Mouse (Mus musculus): Measurements from ENCODE around the gene Psmc1. TPM values are rescaled to one million over a fixed set of nuclear protein-coding genes. Genes with fewer than 3 reads are reported as not detected.

Psmc1 gene
- 278 and 309 TPM in 2 replicates for polyA plus RNA-seq (2016; fragmentation: Nextera tagmentation; extraction: Ambion mirVana)

DNA sequence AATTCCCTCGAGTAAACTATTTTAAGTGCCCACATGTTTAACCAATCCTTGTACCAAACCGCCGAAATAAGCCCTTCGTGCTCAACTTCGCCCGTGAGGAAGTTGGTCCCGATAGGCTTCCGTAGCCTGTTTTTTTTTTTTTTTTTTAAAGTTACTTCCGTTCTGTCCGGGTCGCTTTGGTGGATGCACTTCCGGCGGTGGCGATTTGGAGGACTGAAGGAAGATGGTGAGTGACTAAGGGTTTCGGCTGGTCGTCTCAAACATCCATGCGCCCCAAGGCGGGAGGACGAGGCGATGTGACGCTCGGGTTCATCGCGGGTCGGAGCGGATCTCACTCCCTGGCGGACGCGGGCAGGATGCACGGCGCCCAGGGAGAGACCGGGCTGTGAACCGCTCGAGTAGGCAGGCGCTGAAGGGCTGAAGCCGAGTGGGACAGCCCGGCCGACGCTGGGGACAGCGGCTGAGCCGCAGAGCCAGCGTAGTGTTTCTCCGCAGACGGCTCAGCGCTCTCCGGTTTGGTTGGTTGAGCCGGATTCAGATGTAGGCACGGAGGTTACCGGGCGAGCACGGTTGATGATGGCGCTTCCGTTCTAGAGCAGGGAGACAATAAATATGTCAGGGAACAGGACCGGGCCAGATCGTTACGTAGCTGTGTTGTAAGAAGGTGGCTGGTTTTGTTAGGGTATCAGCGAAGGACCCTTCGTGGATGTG lies at the start of gene Psmc1:
TSS of gene Psmc1 (plus strand) at position 169 of the 711 bp plus-strand sequence.
- Histone ChIP-seq H3K9me3 (no peaks in the 10 kb centered on the region), H3K4me1 (peaks cover 11% of the 10 kb centered on the region), H3K4me3 (peak within 1 kb of the TSS; percentile 87), H3K27me3 (ENCODE audit: insufficient read depth, poor library complexity, severe bottlenecking) (no peaks in the 10 kb centered on the region), H3K27ac (peak within 1 kb of the TSS; percentile 95), H3K36me3 (peaks cover 35% of the 10 kb centered on the region)
- under 1% methylated on average over 58 of the region's 58 CpGs for WGBS
- DNase-seq (ENCODE audit: low spot score), result peak; percentile 94

DNA sequence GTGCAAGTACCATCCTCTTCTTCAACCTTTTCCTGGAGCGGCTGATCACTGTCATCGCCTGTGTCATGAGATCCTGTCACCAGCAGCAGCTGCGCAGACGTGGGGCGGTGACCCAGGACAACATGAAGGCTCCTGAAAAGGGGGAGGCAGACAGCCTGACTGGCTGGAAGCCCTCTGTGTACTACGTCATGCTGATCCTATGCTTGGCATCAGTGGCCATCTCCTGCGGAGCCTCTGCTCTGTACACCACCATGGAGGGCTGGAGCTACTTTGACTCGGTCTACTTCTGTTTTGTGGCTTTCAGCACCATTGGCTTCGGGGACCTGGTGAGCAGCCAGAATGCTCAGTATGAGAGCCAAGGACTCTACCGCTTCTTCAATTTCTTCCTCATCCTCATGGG lies 48.9 kb upstream of the Psmc1 start:
- WGBS, result 86% methylated on average over 10 of the region's 10 CpGs
- Histone ChIP-seq H3K36me3 (no peaks in the 10 kb centered on the region), H3K27me3 (ENCODE audit: insufficient read depth, poor library complexity, severe bottlenecking) (no peaks in the 10 kb centered on the region), H3K9me3 (no peaks in the 10 kb centered on the region), H3K27ac (no peak overlapping the region), H3K4me1 (no peaks in the 10 kb centered on the region), H3K4me3 (no peak overlapping the region)
- no peak for DNase-seq (ENCODE audit: low spot score)

DNA sequence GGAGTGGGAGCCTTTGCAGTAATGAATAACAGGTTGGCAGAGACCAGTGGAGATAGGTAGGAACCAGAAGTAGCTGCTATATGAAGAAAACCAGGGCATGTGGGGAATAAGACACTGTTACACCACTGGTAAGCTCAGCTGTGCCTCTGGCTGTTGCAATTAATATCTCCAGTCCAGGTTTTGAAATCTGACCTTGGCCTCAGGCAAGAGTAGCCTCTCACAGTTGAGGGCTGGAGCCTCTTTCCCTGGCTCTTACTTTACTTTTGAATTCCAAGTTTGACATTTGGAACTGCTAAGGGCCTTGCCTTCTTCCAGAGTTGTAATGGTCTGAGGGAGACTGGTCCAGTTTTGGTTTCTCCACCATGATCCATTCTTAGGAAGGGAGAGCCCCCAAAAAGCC lies 48.1 kb upstream of the Psmc1 start:
- H3K27ac ChIP-seq, result no peak overlapping the region
- no peak for DNase-seq (ENCODE audit: low spot score)
- H3K9me3 ChIP-seq, result no peaks in the 10 kb centered on the region
- H3K27me3 ChIP-seq (ENCODE audit: insufficient read depth, poor library complexity, severe bottlenecking), result no peaks in the 10 kb centered on the region
- no peaks in the 10 kb centered on the region for H3K36me3 ChIP-seq
- no peak overlapping the region for H3K4me3 ChIP-seq
- no peaks in the 10 kb centered on the region for H3K4me1 ChIP-seq

DNA sequence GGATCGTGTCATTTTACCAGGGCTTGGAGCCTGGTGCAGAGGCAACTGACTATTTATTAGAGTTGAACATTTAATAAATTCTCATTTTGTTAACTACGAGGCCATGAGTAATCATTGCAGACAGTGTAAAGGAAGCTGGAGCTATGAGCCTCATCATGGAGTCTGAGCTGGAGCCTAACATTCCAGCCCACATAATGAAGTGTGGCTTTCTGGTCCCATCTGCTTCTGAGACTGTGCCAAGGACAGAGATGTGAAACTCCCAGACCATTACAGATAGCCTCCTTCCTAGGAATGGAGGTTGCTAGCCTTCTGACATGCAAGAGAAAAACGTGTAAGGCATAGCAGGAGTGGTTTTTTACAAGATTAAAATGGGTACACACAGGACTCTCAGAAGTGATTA lies 47.4 kb upstream of the Psmc1 start:
- WGBS, result 67% methylated on average over 3 of the region's 3 CpGs
- no peak overlapping the region for H3K4me3 ChIP-seq
- DNase-seq (ENCODE audit: low spot score), result no peak

DNA sequence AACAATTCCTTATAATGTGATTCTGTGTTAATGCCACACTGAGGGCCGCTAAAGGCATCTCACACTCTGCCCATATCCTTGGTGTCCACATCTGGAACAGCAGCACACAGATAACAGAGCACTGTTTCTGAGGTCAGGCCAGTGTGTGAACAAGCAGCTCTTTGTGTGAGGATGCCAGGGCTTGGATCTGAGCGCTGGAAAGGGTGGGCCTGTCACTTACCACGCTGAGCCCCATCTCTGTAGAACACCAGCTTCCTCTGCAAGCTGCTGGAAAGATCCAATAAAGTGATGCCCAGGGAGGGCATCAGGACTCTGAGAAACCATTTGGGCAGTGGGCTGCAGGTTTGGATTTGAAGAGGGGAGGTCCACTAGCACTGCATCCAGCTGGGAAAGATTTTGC lies 44.8 kb upstream of the Psmc1 start:
- Histone ChIP-seq H3K27ac (no peak overlapping the region), H3K4me3 (no peak overlapping the region), H3K36me3 (no peaks in the 10 kb centered on the region), H3K9me3 (no peaks in the 10 kb centered on the region), H3K27me3 (ENCODE audit: insufficient read depth, poor library complexity, severe bottlenecking) (no peaks in the 10 kb centered on the region), H3K4me1 (no peaks in the 10 kb centered on the region)
- WGBS, result 68% methylated on average over 3 of the region's 3 CpGs
- no peak for DNase-seq (ENCODE audit: low spot score)

More for the DNA sequence above, 47.4 kb upstream of the Psmc1 start:
- H3K9me3 ChIP-seq, result no peaks in the 10 kb centered on the region
- no peaks in the 10 kb centered on the region for H3K36me3 ChIP-seq
- no peak overlapping the region for H3K27ac ChIP-seq
- no peaks in the 10 kb centered on the region for H3K4me1 ChIP-seq
- no peaks in the 10 kb centered on the region for H3K27me3 ChIP-seq (ENCODE audit: insufficient read depth, poor library complexity, severe bottlenecking)

DNA sequence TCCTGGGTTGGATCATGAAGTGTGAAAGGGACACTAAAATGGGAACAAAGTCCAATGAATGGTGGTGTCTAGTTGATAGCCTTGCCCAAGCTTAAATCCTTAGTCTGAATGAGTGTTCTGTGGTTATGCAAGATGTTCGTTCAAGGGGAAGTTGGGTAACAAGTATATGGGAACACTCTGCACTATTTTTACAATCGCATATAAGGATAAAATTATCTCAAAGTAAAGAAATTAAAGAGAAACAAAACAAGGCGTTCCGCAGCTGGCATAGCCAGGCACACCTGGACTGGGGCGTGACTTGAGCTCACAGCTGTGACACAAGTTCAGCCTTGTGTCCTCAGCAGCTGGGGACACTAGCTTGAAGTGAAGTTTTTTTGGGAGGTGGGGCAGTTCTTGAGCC lies 42.5 kb upstream of the Psmc1 start:
- DNase-seq (ENCODE audit: low spot score), result no peak
- no peak overlapping the region for H3K27ac ChIP-seq
- no peak overlapping the region for H3K4me3 ChIP-seq
- no peaks in the 10 kb centered on the region for H3K27me3 ChIP-seq (ENCODE audit: insufficient read depth, poor library complexity, severe bottlenecking)
- 87% methylated on average over 5 of the region's 5 CpGs for WGBS
- H3K4me1 ChIP-seq, result no peaks in the 10 kb centered on the region
- H3K36me3 ChIP-seq, result no peaks in the 10 kb centered on the region
- H3K9me3 ChIP-seq, result no peaks in the 10 kb centered on the region

DNA sequence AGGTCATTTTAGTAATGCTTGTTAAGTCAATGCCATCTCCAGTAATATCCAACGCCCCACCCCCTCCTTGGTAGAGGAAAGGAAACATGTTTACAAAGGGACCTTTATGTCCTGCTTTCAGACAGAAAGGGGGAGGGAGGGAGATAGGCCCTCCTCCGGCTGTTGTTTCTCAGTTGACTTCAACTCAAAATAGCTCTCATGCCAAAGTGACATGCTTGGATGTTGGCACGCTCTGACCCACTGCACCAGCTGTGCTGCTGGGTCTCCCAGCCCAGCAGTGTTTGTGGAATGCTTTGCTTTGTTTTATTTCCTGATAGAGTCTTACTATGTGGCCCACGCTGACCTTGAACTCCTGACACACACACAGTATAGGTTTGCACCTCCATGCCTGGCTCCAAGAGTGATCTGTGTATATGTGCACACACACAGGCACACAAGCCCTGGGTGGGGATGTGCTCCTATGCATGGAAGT lies 36.7 kb upstream of the Psmc1 start:
- no peak for DNase-seq (ENCODE audit: low spot score)
- WGBS, result 51% methylated on average over 4 of the region's 4 CpGs

DNA sequence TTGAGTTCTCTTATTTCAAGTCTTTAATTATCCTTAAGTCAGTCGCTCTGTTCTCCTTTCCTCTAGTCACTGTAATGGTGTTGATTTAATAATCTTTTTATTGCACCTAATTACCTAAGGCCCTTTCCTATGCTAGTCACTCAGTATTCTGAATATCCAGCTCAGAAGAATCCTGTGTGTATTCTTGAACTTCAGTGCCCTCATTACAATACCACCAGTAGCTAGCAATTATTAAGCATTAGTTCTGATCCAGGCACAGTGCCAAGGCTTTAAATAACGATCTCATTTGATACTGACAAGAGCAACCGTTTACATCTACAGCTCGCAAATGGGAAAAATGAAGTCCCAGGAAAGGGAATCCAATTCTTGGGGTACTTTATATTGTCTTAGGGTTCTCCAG lies 34.2 kb upstream of the Psmc1 start:
- Histone ChIP-seq H3K4me1 (no peaks in the 10 kb centered on the region), H3K4me3 (no peak overlapping the region), H3K9me3 (no peaks in the 10 kb centered on the region), H3K36me3 (no peaks in the 10 kb centered on the region), H3K27ac (no peak overlapping the region), H3K27me3 (ENCODE audit: insufficient read depth, poor library complexity, severe bottlenecking) (no peaks in the 10 kb centered on the region)
- DNase-seq (ENCODE audit: low spot score), result no peak
- WGBS, result 87% methylated on average over 4 of the region's 4 CpGs

More for the DNA sequence above, 36.7 kb upstream of the Psmc1 start:
- Histone ChIP-seq H3K4me1 (no peaks in the 10 kb centered on the region), H3K27me3 (ENCODE audit: insufficient read depth, poor library complexity, severe bottlenecking) (no peaks in the 10 kb centered on the region), H3K4me3 (no peak overlapping the region), H3K9me3 (no peaks in the 10 kb centered on the region), H3K36me3 (no peaks in the 10 kb centered on the region), H3K27ac (no peak overlapping the region)

DNA sequence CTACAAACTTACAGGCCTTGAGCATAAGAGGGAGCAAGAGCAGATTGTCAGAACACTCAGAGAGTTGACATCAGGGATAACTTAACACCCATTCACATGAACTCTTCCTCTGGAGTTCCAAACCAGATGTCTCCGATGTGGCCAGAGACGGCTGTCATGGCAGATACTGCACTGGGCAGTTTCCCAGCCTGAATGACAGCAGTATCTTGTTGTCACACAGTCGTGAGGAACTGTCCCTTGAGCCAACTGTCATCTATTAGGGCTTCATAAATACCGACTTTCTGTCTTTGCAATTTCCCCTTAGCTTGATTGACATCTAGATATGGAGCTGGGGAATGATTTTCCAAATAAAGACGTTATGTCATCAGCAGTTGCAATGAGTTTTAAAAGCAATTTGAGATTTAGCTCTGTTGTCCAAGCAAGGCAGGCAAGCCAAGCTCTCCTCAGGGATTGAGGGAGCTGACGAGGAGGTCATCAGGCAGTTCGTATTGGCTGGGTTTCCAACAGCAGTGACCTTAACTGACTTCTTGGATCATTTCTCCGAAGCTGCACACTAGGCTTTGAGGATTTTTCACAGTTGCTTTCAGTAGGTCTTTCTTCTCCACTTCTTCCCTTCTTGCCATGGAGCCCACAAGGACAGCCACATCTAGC lies 30.2 kb upstream of the Psmc1 start:
- H3K27me3 ChIP-seq (ENCODE audit: insufficient read depth, poor library complexity, severe bottlenecking), result no peaks in the 10 kb centered on the region
- 71% methylated on average over 8 of the region's 8 CpGs for WGBS
- H3K4me3 ChIP-seq, result no peak overlapping the region
- peaks cover 10% of the 10 kb centered on the region; the same call in 1 of the 2 replicates for H3K4me1 ChIP-seq
- H3K27ac ChIP-seq, result no peak overlapping the region
- H3K9me3 ChIP-seq, result no peaks in the 10 kb centered on the region
- no peaks in the 10 kb centered on the region for H3K36me3 ChIP-seq
- no peak for DNase-seq (ENCODE audit: low spot score)

DNA sequence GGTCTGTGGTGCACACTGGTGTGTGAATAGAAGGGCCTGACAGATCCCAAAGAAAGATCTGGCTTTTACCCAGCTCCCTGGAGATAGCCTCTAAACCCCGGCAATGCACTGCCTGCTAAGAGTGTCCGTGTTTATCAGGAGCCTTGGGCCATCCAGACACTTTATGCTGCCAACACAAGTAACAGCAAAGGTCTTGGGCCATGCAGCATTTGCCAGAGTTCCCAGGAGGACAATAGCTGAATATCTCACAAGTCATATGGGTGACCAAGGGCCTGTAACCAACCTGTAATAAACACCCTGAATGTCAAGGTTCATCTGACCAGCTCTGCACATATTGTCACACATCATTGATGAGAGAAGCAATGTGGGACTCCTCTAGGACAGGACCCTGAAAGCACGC lies 21.9 kb upstream of the Psmc1 start:
- H3K36me3 ChIP-seq, result no peaks in the 10 kb centered on the region
- H3K9me3 ChIP-seq, result no peaks in the 10 kb centered on the region
- 78% methylated on average over 3 of the region's 3 CpGs for WGBS
- no peak overlapping the region for H3K4me3 ChIP-seq
- H3K4me1 ChIP-seq, result peaks cover 11% of the 10 kb centered on the region; the same call in 1 of the 2 replicates
- H3K27ac ChIP-seq, result no peak overlapping the region
- DNase-seq (ENCODE audit: low spot score), result no peak
- H3K27me3 ChIP-seq (ENCODE audit: insufficient read depth, poor library complexity, severe bottlenecking), result peaks cover 5% of the 10 kb centered on the region; the same call in 1 of the 2 replicates

DNA sequence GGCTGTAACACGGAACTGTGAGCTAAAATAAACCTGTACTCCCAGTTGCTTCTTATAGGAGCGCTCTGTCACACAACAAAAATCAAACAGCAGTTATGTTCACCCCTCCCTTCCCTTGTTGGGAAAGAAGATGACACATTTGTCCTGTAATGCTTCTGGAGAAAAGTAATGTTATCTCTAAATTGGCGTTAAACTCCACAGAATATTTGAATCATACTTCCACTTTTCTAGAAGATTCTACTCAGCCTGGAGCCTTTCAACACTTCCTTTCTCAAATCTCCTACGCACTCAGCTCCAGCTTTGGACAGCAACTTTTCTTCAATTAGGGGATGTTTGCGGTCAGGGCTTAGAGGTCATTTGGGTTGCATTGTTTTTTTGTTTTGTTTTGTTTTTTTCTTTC lies 20.7 kb upstream of the Psmc1 start:
- no peaks in the 10 kb centered on the region for H3K36me3 ChIP-seq
- no peaks in the 10 kb centered on the region for H3K9me3 ChIP-seq
- 80% methylated on average over 5 of the region's 5 CpGs for WGBS
- DNase-seq (ENCODE audit: low spot score), result no peak
- H3K4me1 ChIP-seq, result peaks cover 6% of the 10 kb centered on the region; the same call in 1 of the 2 replicates
- no peak overlapping the region for H3K4me3 ChIP-seq
- peaks cover 5% of the 10 kb centered on the region; the same call in 1 of the 2 replicates for H3K27me3 ChIP-seq (ENCODE audit: insufficient read depth, poor library complexity, severe bottlenecking)
- H3K27ac ChIP-seq, result no peak overlapping the region

DNA sequence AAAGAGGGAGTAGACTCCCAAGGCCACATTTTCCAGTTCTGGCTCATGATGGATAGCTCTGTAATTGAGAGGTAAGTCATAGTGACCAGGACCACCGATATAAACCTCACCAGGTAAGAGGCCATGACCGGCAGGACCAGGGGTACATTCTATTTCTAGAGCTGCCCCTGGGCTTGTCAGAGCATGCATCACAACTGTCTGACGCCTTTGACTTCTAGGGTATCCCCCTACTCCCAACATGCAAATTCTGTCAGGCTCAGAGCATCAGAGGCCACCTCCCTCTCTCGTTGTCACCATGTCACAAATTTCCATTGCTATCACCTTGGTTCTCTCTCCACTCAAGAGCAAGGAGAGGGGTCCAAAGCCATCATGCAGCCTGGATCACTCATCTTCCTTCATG lies 19.2 kb upstream of the Psmc1 start:
- Histone ChIP-seq H3K27ac (no peak overlapping the region), H3K4me1 (no peaks in the 10 kb centered on the region), H3K27me3 (ENCODE audit: insufficient read depth, poor library complexity, severe bottlenecking) (peaks cover 5% of the 10 kb centered on the region; the same call in 1 of the 2 replicates), H3K9me3 (no peaks in the 10 kb centered on the region), H3K4me3 (no peak overlapping the region), H3K36me3 (no peaks in the 10 kb centered on the region)
- 85% methylated on average over 4 of the region's 4 CpGs for WGBS
- DNase-seq (ENCODE audit: low spot score), result no peak

DNA sequence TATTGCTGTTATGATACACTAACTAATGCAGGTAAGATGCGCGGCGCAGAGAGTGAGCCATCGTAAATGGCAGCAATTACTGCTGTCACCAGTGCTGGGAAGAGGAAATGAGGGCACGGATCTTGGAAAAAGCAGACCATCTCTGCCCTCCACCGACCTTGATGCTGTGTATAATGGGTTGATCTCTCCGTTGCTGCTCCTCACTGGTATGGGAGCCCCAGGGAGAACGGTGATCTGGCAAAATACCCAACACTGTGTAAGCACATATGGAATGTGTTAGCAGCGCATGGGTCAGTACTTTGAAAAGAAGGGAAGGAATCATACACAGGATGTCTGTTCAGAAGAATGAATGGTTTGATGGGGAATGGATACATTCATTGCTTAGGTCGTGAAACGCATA lies 16.9 kb upstream of the Psmc1 start:
- peaks cover 5% of the 10 kb centered on the region; the same call in 1 of the 2 replicates for H3K27me3 ChIP-seq (ENCODE audit: insufficient read depth, poor library complexity, severe bottlenecking)
- DNase-seq (ENCODE audit: low spot score), result no peak
- 84% methylated on average over 11 of the region's 11 CpGs for WGBS
- no peak overlapping the region for H3K27ac ChIP-seq
- no peaks in the 10 kb centered on the region for H3K36me3 ChIP-seq
- H3K4me3 ChIP-seq, result no peak overlapping the region
- H3K4me1 ChIP-seq, result no peaks in the 10 kb centered on the region
- no peaks in the 10 kb centered on the region for H3K9me3 ChIP-seq

All from heart, embryonic 10.5 days (tissue).